Mouse (Mus musculus) ovary, postnatal 14 days (tissue): ENCODE results near the gene Snd1.

Experiments used
- DNase-seq: peaks from one replicate; pipeline ENCODE4 v3.0.0; 2022; ENCODE audit warnings: low spot score

Snd1 gene

DNA sequence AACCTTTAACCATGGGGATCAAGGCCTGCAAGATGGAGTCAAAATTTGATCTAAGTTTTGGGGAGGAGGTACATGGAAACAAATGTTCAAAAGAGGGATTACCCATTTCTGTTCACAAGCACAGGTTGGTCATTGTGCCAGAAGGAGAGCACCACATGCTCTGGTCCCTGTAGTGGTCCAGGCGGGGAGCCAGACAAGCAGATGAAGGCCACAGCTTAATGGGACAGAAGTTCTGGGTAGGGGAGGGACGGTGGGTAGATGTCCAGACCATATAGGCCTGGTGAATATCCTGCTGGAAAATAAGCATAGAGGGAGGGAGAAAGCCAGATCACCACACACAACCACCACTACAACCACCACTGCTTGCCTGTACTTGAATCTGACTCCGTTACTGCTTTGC lies 503.9 kb downstream of the Snd1 start:
- no peak for DNase-seq

DNA sequence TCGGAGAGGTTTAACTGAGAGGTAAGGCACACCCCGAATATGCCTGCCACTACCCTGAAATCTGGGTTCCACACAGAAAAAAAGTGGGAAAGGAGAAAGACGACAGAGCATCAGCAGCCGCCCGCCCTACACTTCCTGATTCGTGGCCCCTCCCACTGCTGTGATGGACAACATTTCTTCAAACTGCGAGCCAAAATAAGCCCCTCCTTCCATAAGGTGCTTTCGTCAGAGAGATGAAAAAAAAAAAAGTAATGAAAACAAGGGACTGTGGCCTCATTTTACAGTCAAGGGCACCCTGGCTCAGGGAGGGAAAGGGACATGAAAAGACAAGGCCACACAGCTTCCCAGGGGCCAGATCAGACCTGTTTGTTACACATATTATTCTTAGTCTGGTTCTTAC lies 504.6 kb downstream of the Snd1 start:
- DNase-seq, result no peak

DNA sequence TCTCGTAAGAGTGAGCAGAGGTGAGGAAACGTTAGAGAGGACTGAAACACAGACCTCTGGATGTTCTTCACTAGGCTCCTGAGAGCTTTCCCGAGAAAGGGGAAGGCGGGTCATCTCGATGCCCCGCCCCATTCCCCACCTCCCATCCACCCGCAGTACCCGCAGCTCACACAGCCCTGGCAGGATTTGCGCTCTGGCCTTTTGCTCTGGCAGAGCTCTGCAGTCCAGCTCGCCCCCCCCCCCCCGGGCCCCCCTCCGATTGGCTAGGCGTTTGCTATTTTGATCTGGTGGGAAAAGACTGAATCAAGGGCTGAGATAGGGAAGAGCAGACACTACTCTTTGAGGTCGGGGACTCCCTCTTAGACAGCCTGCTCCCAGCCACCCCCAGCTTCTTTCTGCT lies 505.3 kb downstream of the Snd1 start:
- DNase-seq, result no peak

DNA sequence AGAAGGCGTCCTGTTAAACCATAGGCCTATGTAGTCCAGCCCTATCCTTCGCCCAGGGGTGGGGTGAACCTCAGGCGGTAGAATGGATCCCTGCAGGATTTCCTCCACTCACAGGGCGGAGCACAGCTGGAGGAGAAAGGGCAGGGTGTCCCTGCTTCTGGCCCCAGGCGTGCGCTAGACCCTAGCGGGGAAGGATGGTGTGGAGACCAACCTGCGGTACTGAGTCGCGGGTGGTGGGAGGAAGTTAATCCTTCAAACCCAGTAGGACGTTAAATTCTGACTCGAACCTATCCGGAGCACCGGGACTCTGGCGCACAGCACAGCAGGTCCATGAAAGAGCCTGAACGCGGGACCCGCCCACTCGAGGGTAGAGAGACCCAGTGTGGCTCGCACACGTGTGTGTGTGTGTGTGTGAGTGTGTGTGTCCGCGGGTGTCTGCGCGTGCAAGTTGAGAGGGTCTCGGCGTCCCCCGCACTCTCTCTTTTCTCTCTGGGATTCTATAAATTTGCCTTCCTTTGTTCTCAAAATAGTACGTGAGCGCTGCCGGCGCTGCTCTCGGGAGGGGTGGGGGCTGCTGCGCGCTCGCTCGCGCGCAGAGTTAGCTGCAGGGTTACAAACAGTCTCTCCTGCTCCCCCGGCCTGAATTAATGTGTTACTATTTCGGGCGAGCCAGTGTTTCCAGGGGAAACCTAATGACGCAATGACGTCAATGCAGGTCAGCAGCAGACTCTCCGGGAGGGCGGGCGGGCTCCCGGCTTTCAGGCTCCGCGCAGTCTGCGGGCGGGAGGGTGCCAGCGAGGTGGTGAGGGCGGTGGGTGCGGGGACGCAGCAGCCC lies 506.0 kb downstream of the Snd1 start:
- DNase-seq, result no peak

DNA sequence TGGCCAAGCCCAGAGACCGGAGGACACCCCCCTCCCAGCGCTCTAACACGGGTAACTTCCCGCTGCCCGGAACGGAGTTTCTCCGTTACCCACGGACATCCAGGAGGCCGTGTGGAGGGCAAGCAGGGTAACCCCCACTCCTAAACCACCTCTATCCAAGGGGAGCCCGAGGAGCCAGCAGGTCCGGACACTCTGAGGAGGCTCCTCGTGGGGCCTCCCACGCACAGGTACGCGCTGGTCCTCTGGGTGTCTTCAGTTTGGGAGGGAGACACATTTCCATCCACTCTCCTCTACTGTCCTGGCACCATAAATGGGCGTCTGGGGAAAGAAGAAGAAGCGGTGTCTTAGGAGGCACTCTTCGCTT lies 506.6 kb downstream of the Snd1 start:
- no peak for DNase-seq

DNA sequence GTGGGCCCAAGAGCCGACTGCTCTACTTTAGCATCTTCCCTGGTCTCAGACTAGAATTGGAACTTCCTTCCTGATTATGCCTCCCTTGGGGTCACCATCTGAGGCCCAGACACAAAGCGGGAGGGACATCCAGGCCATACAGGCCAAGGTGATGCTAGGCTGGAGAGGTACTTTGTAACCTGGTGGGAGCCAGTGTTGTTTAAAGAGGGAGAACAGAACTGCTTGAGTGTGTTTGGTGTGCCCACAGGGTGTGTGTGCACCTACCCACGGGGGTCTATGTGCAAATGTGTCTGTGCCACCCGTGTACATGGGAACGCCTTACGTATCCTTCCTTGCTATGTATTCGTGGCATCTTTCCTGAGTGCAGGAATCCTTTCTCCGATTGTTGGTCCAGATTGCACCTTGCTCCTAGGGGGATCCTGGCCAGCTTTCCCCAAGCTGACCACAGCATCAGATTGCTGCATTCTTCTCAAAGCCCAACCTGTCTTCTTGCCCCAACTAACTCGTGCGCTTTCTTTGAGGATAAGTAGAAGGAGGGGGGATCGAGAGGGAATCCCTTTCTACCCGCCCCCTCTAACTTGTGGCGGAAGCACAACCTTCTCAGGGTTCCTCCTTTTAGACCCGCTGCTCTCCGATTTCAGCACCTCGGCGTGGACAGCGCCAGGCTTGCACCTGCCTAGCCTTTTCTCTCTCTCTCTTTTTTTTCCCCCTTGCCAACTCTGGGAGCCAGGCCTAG lies 507.2 kb downstream of the Snd1 start:
- peak; percentile 64 for DNase-seq

GRCm38 (mm10) chr6:28982817-28983216 lies 507.9 kb downstream of the Snd1 start:
- no peak for DNase-seq
